Mouse (Mus musculus) hindbrain, postnatal 0 days (tissue): ENCODE data around the gene Pold3. TPM values are rescaled to one million over a fixed set of nuclear protein-coding genes. Genes with fewer than 3 reads are reported as not detected.

ENCODE experiments used
- ATAC-seq: fragments of 200-750 bp; cut with Nextera tagmentation; 2 replicates; pipeline ENCODE4 v1.8.0; 2017; ENCODE audit warnings: mild to moderate bottlenecking, moderate TSS enrichment, moderate library complexity
- DNase-seq: peaks from one replicate; pipeline ENCODE4 v3.0.0-alpha.2; 2015; ENCODE audit warnings: low spot score
- H3K27ac ChIP-seq: fragments of 300-500 bp; sonication (generic); 2 replicates; pipeline ENCODE4 v1.5.1; 2014; ENCODE audit warnings: mild to moderate bottlenecking
- H3K27me3 ChIP-seq: fragments of 300-500 bp; sonication (generic); 2 replicates; pipeline ENCODE4 v1.6.1; 2014; ENCODE audit warnings: low read length, mixed read lengths; ENCODE audit not compliant: insufficient read depth
- H3K36me3 ChIP-seq: fragments of 300-500 bp; sonication (generic); 2 replicates; pipeline ENCODE4 v1.6.1; 2014; ENCODE audit warnings: low read length, mixed read lengths; ENCODE audit not compliant: insufficient read depth
- H3K4me1 ChIP-seq: fragments of 300-500 bp; sonication (generic); 2 replicates; pipeline ENCODE4 v1.6.1; 2014; ENCODE audit warnings: antibody characterized with exemption, low read length, mixed read lengths; ENCODE audit not compliant: insufficient read depth
- H3K4me2 ChIP-seq: fragments of 300-500 bp; sonication (generic); 2 replicates; pipeline ENCODE4 v1.6.1; 2014; ENCODE audit warnings: low read depth, mild to moderate bottlenecking, low read length, moderate library complexity, mixed read lengths
- H3K4me3 ChIP-seq: fragments of 300-500 bp; sonication (generic); 2 replicates; pipeline ENCODE4 v1.5.1; 2014; ENCODE audit warnings: low read length
- H3K9ac ChIP-seq: fragments of 300-500 bp; sonication (generic); replicated peaks from 2 replicates; pipeline ENCODE4 v1.6.1; 2014; ENCODE audit warnings: mild to moderate bottlenecking, low read length, moderate library complexity, mixed read lengths
- H3K9me3 ChIP-seq: fragments of 300-500 bp; sonication (generic); 2 replicates; pipeline ENCODE4 v1.6.1; 2016; ENCODE audit warnings: low read length, mixed read lengths
- CTCF ChIP-seq: IDR thresholded peaks from 2 replicates; pipeline ENCODE4 v1.5.1; 2016; ENCODE audit warnings: antibody characterized with exemption, control low read depth, low read depth
- WGBS: fragments of 180-500 bp; shearing (Covaris S2); extraction: QIAGEN DNeasy Blood & Tissue Kit; methylation state at CpG from one replicate; pipeline ENCODE4 v1.1.7; 2014; 5-methylcytosine and 5-hydroxymethylcytosine counted together
- polyA plus RNA-seq: library from polyadenylated mRNA; unstranded; fragments of >200 nt; fragmentation: Nextera tagmentation; extraction: Ambion mirVana; gene quantifications from 2 replicates; pipeline ENCODE4 v1.2.1, GENCODE M21; 2015
- total RNA-seq: library from RNA; depleted of rRNA; stranded (reverse); fragments of >200 nt; gene quantifications from 2 replicates; pipeline ENCODE4 v1.2.3, GENCODE M21; 2014; rRNA removed

Pold3 gene
- total RNA-seq (20.4 and 29.4 TPM in 2 replicates), polyA plus RNA-seq (38.6 and 41.0 TPM in 2 replicates)

DNA sequence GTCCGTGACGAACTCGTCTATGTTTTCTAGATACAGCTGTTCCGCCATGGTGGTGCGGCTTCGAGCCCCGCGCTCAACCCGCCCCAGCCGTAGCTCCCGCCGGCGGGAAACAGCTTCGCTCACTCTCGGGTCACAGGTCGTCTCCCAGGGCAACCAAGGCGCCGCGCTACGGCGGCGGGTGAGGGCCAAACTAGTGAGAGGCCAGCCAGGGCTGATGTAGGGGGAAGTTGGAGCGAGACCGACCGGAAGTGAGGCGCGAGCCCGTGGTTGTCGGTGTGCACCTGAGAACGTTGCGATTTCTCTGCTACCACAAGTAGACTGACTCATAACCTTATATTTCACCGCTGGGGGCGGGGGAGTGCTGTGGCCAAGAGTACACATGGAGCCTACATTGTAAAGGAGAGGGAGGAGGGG is at the start of gene Pold3:
Gene Pold3 (minus strand): TSS at position 190 of the 414 bp plus-strand sequence.
- DNase-seq (peak; percentile 98), ATAC-seq (peak; percentile 97)
- WGBS, result under 1% methylated on average over 33 of the region's 33 CpGs
- peak within 1 kb of the TSS; percentile 70 for H3K4me2 ChIP-seq
- H3K27me3 ChIP-seq, result no peaks in the 10 kb centered on the region
- H3K4me1 ChIP-seq, result 0 out of 2 replicates have a peak, but pooled peaks cover 5% of the 10 kb centered on the region
- peak within 1 kb of the TSS; percentile 82 for H3K27ac ChIP-seq
- peak within 1 kb of the TSS; percentile 95 for H3K4me3 ChIP-seq
- TF ChIP-seq CTCF, result peak; percentile 43
- peak within 1 kb of the TSS; percentile 84 for H3K9ac ChIP-seq
- no peaks in the 10 kb centered on the region for H3K36me3 ChIP-seq
- H3K9me3 ChIP-seq, result no peaks in the 10 kb centered on the region

GRCm38 (mm10) chr7:100170756-100171155 is 49.4 kb upstream of the Pold3 start:
- Histone ChIP-seq H3K4me3 (no peak overlapping the region), H3K9me3 (no peaks in the 10 kb centered on the region), H3K27me3 (no peaks in the 10 kb centered on the region), H3K4me2 (no peak overlapping the region), H3K4me1 (no peaks in the 10 kb centered on the region), H3K36me3 (no peaks in the 10 kb centered on the region), H3K9ac (no peak overlapping the region), H3K27ac (no peak overlapping the region)
- ATAC-seq (no peak), DNase-seq (no peak)
- WGBS, result 69% methylated on average over 4 of the region's 4 CpGs
- no peak for TF ChIP-seq CTCF

DNA sequence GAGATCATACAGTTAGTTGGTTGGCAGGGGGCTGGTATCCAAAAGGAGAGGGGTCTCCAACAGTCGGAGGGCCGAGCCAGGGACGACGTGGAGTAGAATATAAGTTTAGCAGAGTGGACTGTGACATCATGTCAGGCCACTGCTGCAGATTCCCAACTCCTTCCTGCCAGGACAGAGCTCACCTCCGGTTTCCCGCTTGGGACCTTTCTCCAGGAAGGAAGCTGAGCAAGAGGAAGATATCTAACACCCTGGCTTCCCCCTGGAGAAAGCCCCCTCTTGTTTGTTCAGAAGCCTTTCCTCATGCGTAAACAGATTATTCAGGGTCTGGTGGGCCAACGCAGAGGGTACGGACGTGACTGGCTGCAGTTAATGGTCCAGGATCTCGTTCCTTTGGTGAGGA is 47.3 kb upstream of the Pold3 start:
- ATAC-seq (no peak), DNase-seq (no peak)
- H3K4me1 ChIP-seq, result no peaks in the 10 kb centered on the region

GRCm38 (mm10) chr7:100163506-100163905 is 42.1 kb upstream of the Pold3 start:
- Histone ChIP-seq H3K4me1 (peaks cover 3% of the 10 kb centered on the region; the same call in 1 of the 2 replicates), H3K27me3 (no peaks in the 10 kb centered on the region), H3K9ac (no peak overlapping the region), H3K9me3 (no peaks in the 10 kb centered on the region), H3K36me3 (no peaks in the 10 kb centered on the region), H3K4me2 (no peak overlapping the region), H3K27ac (no peak overlapping the region), H3K4me3 (no peak overlapping the region)
- DNase-seq (no peak), ATAC-seq (no peak)
- 66% methylated on average over 4 of the region's 4 CpGs for WGBS
- no peak for TF ChIP-seq CTCF

More for the DNA sequence above, 47.3 kb upstream of the Pold3 start:
- Histone ChIP-seq H3K27me3 (no peaks in the 10 kb centered on the region), H3K27ac (no peak overlapping the region), H3K4me2 (no peak overlapping the region), H3K4me3 (no peak overlapping the region), H3K36me3 (no peaks in the 10 kb centered on the region), H3K9me3 (no peaks in the 10 kb centered on the region), H3K9ac (no peak overlapping the region)
- TF ChIP-seq CTCF, result no peak
- WGBS, result 81% methylated on average over 11 of the region's 11 CpGs

GRCm38 (mm10) chr7:100160006-100160405 is 38.6 kb upstream of the Pold3 start:
- Histone ChIP-seq H3K4me1 (peaks cover 3% of the 10 kb centered on the region; the same call in 1 of the 2 replicates), H3K9me3 (no peaks in the 10 kb centered on the region), H3K27ac (peak overlapping the region; percentile 95; the same call in 1 of the 2 replicates), H3K36me3 (no peaks in the 10 kb centered on the region), H3K9ac (peak overlapping the region; percentile 84), H3K27me3 (no peaks in the 10 kb centered on the region), H3K4me2 (peak overlapping the region; percentile 92), H3K4me3 (peak overlapping the region; percentile 80)
- TF ChIP-seq CTCF, result no peak
- DNase-seq, result peak; percentile 17
- ATAC-seq, result peak; percentile 21; the same call in 1 of the 2 replicates
- 61% methylated on average over 7 of the region's 7 CpGs for WGBS

GRCm38 (mm10) chr7:100159105-100159841 is 37.9 kb upstream of the Pold3 start, which contains the start of gene Lipt2:
Gene Lipt2 (plus strand): TSS chr7:100159277.
- no peaks in the 10 kb centered on the region for H3K27me3 ChIP-seq
- peaks cover 3% of the 10 kb centered on the region; the same call in 1 of the 2 replicates for H3K4me1 ChIP-seq
- peak; percentile 14 for TF ChIP-seq CTCF
- H3K27ac ChIP-seq, result peak within 1 kb of the TSS; percentile 95
- H3K4me2 ChIP-seq, result peak within 1 kb of the TSS; percentile 92
- no peaks in the 10 kb centered on the region for H3K36me3 ChIP-seq
- under 1% methylated on average over 78 of the region's 78 CpGs for WGBS
- peak within 1 kb of the TSS; percentile 80 for H3K4me3 ChIP-seq
- ATAC-seq, result peak; percentile 97
- no peaks in the 10 kb centered on the region for H3K9me3 ChIP-seq
- peak; percentile 95 for DNase-seq
- H3K9ac ChIP-seq, result peak within 1 kb of the TSS; percentile 84
